Mouse (Mus musculus): ENCODE data around the gene Immp2l.

Immp2l gene

DNA sequence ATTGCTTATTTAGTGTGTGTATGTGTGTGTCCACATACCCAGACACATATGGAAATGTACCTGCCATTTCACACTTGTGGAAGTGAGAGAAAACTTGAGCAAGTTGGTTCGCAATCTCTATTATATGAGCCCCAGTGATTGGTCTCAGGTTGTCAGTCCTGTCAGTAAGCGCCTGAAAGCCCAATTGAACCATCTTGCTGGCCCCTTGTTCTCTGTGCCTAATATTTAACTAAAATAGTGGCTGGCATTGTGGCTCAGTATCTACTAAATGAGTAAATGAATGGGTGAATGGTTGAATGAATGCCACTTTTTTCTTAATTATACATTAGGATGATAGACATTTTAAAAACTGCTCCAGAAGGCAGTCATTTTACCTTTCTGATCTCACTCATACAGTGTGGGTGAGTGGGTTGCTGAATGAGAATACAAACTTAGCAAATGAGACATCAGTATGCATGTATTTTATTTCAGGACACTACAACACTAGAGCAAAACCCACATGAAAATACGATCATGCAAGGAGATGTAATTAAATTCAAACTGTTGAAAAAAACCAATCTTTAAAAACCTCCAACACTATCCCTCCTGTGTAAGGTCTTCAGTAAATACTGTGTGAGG is 444.6 kb downstream of the Immp2l start:
- no peak for DNase-seq

DNA sequence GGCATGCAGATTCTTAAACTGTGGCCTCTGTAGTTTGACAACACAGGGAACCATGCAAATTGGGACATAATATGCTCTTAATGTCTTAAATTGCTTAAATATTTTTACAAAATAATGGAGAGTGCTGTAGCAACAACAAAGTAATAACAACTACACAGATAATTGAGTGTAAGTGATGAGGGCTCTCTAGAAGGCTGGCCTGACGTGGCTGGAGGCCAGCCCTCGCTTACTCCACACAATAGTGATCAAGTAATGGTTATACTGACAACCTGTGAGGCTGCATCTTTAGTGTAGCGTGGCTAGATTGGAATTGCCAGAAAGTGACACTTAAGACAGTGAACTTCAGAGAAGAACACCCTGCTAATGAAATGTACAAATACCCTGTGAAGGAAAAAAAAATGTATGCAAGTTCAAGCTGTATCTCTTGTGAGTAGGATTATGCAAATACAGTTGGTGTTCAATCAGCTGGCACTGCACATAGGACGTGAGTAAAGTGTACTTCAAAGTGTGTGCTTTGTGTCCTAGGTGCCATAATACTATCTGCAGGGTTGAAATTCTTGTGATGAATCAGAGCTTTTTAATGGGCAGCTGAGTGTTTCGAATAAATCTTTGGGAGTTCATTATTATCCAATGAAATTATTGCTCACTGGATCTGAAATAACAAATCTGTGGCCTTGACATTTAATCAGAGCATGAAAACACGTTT is 445.4 kb downstream of the Immp2l start:
- DNase-seq, result no peak

DNA sequence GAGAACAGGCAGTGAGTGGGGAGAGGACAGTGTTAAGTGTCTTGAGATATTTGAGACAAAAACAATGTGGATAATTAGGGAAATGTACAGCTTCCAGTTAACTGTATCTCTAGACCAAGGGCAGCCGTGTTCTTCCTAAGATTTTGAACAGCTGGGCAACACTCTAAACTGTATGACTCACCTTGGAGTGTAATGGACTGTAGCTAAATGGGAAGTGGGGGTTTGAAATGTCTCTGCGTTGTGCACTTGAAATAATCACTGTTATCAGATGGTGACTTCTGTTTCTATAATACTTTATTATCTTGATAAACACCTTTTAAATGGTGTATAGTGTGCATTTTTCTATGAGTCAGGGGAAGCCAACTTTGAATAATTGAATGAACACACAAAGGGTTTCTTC is 457.6 kb downstream of the Immp2l start:
- no peak for DNase-seq

DNA sequence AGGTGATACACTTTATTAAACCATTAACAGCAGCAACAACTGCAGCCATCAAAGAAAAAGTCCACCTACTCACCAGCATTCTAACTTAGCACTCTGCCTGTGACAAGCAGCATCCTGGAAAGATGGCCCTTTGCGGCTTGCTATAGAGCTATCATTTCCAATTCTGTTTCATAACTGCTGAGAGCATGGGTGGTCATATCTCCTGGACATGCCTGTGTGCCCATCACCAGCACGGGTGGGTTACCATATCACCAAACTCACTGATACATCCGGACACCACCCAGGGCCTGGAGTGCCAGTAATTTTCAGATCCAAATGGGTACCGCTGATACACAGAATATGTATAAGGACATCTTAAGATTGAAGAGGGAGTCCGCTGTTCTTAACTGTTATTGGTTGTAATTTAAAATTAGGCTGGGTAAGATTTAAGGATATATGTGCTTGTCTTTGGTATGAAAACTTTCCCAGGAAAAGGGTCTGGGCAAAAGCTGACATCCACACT is 459.3 kb downstream of the Immp2l start:
- DNase-seq, result no peak

DNA sequence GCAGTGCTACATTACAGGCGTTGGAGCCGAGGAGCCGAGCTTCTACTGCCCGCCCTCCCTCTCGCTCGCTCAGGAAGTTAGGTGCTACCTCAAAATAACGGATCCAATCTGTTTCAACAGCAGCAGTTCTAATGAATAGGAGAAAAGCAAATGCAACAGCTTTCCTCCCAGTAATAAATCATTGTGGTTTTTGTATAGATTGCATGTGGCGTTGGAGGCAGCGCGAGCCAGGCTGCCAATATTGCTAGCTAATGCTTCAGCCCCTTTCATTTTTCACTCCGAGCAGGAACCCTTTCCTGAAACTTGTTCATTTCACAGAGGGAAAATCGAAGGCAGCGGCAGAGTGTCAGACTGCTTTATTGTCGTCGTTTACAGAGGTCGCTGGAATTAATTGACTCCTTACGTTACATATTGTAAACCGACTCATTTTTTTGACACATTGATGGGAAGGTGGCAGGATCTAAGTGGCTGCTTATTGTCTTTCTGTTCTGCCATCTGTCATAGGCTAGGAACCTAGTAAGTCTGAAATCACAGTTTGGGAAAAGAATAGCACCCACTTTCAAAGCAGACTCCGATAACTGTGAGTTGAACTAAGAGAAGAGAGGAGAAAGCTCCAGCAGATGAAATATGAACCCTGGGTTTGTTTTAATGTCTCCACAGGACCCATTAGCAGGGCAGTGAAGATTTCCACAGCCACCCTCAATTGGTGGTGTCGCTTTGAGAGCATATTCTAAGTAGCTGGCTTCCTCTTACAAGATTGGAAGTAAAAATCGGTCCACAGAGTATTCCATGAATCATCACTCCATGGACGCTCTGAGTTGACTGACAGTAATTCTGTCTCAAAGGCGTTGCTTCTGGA is 459.9 kb downstream of the Immp2l start:
- DNase-seq, result no peak

DNA sequence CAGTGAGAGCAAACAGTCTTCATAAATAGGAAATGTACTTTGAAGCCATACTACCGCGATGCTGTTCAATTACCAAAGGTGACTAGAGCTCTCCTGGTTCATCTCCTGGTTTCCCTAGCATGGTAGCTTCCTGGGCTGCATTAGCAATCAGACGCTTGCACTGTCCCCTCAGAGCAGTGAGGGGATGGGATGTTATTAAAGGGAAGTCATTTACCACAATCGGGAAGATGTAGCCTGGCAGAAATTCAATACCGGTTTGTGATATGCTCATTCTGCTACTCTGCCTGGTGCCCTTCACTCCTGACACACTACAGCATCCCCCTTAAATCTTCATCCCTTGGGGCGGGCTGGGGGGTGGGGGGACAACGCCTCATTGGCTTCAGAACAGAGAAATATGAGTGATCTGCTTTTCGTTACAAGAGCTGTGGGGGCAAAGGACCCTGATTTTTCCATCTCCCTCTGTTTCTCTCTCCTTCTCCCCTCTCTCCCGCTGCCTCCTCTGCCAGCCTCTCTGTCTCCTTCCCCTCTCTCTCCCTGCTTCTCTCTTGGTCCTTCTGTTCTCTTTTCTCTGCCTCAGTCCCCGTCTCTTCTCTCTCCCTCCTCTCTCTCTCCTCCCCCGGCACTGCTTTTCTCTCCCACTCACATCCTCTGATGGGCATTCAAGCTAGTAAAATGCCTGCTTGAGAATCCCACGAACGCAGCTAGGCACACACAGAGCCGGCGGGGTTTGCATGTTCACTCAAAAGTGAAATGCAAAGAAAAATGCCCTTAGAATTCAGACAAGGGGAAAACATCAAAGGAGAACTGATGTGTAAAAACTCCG is 461.0 kb downstream of the Immp2l start:
- no peak for DNase-seq

DNA sequence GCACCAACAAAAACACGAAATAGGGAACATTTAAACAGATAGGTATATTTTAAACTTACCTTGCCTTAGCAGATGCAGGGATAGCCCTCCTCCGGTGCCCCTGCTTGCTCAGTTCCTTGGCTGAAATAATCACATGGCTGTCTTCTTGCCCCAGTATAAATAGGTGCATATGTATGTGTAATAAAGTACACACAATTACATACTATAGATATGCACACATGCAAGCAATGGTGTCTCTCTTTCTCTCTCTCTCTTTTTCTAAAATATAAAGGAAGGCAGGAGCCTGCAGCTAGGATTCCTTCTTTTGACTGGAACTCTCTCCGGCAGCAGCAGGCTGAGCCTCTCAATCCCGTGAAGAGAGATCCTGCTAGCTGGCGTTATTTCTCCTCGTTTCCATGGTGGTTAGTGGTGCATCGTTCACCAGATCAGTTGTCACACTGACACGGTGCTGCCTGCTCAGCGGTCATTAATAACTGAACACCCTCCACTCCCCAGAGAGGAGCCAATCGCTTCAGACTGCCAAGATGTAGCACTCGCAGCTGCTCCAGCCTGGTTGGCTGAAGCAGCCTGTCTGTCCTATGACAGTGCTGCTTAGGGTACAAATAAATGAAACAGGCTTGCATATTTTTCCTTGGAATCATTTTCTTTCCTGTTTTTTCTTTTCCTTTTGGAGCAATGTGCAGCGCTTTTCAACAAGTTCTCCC is 461.8 kb downstream of the Immp2l start:
- DNase-seq, result peak; percentile 24 to 61

DNA sequence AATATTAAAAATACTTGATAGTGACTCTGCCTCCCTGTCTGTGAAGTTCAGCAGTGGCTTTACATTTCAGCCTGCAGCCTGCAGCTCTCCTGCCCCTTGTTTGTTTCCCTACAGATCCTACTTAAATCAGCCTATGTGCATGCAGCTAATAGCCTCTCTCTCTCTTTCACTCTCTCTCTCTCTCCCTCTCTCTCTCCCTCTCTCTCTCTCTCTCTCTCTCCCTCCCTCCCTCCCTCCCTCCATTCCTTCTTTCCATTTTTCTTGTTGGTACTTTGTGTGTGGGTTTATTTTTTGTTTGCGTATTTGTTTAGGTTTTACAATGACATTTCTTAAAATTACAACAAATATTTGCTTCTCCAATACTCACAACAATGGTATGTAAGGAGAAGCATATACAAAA is 462.4 kb downstream of the Immp2l start, which contains the start of gene Lrrn3:
TSS of gene Lrrn3 (minus strand) at position 101 of the 400 bp plus-strand sequence.
- no peak for DNase-seq

DNA sequence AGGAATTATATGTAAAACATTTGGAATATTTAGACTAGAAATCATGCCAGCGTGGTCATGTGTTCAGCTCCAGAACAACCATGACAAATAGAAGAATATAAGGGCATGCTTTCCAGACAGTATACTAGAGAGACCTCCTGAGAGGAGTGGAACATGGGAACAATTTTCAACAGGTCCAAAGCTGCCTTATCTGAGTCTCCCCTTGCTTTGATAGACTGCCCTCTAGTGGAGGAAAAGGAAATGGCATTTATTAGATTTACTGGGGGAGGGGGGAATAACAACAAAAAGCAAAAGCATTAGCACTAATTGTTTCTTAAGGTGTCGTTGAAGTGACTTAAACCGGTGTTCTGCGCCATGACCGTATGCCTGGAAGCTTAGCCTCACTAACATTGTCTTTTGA is 463.1 kb downstream of the Immp2l start:
- DNase-seq, result no peak

DNA sequence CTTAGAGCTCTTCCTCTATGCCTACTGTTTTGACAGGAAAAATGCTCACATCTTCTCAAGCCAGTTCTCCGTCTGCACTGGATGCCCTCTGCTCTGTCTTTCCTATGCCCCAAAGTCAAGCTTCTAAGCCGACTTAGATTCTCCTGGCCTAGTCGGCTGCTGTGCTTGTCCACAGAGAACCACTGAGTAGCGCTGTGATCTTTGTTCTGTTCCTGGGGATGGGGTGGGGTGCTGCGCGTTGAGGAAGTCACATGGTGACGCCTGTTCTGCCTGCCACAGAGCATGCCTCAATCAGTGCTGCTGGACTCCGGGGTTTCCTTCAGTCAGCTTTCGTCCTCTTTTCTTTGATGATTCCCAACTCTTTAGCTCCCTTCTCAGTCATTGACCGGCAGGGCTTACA is 470.7 kb downstream of the Immp2l start:
- peak in 1 of 2 experiments; percentile 27 for DNase-seq

DNA sequence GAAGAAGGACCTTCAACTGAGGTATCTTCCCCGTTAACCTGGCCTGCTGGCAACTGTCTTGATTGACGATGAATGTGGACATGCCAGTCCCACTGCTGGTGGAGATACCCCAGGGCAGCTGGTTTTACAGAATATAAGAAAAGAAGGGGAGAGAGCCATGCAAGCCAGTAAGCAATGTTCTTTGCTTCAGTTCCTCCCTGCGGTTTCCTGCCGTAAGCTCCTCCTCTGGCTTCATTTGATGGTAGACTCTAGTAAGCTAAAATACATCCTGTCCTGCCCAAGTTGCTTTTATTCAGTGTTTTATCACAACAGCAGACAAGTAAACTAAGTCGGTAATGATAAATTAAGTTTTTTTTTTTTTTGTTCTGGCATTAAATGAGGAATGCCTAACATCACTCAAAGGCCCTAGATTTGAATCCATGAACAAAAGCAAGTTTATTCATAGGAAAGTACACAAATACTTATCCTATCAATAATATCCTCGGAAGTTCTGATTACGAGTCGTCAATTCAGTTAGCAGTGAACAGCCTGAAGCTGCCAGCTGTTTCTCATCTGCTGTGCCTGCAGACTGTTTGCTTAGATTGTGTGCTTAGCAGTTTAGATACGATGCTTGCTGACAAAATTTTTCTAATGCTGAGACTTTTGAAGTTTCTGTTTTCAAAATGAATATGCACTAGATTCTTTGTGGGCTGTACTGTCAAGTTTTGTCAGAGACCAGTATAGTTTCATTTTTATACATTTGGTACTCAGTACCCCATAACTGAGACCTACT is 476.3 kb downstream of the Immp2l start:
- no peak for DNase-seq

DNA sequence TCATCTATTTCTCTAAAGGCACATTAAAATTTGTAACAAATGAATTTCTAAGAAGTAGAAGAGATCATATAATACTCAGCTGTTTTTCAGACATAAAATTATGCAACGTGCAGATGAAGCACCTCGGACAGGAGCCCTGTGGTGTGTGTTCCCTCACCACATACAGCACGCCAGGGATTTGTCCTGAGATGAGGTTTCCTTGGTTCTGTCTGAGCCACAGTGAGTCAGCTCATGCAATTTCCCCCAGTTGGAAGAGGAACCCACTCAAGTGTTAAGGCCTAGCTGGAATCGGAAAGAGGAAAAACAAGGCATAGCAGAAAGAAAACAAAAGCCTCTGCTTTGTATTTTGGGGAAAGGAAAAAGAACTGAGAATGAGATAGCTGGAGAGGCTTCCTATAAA is 484.7 kb downstream of the Immp2l start:
- DNase-seq, result no peak

DNA sequence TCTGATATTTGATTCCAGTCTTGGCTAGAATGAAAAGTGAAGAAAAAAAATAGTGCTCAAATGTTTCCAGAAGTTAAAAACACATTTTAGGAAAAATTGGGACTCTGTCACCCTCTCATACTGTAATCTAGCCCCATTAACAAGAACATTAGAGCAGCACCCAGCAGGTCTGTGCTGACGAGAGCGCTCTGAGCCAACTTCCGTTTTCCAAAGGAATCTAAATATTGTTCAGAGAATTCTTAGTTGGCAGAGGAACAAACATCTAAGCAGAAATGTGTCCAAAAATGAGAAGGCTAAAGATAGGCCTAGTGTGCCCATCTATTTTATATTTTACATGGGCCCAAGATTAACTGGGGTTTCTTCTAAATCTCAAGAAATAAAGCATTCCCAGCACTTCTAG is 486.7 kb downstream of the Immp2l start:
- no peak for DNase-seq

DNA sequence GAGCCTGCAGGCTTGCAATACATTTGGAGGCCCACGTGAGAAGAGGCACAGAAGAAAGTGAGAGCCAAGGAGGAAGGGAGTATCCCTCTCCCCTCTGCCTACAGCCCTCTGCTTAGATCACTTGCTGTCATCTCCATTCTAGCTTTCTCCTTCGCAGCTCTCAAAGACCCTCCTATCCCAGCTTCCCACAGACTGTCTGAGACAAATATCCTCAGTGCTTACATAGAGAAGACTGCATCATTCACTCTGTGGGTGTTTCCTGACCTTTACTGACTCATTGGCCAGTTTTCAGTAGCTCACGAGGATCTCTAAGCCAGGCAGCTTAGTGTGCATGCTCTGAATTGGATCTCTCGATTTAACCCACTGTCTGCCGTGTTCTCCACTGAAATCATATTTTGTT is 495.0 kb downstream of the Immp2l start:
- no peak for DNase-seq

DNA sequence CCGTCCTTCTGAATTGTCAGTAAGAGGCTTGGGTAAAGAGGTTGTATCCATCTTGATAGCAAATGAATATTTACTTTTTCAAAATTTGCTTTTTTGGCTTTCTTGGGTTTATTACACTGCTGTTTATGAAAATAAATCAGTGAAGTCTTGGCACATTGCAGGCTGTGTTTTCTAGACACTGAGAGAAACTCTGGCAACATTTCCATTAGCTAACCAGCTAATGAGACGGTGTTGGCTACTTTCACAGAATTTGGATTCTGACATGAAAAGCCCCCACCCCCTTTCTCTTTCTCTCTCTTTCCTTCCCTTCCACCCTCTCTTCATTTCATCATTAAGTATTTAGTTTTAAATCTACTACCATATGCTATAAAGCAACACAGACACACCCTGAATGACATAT is 496.4 kb downstream of the Immp2l start:
- DNase-seq, result no peak

DNA sequence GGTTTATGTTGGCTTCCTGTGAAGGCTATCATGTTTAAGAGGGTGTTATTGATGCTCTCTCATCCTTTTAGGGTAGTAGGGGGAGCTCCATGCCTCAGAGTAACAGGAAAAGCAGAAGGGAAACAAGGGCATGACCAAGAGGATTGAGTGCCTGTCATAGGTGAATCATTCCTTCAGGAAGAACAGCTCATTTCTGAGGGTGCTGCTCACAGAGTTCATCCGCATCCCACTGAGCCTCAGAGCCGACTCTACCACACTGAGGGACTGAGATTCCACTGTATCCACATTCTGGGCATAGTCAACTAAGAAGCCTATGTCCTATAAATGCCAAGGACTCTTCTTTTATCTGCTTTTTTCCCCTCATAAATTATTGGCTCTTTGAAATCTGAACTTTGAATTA is 497.8 kb downstream of the Immp2l start:
- no peak for DNase-seq

DNA sequence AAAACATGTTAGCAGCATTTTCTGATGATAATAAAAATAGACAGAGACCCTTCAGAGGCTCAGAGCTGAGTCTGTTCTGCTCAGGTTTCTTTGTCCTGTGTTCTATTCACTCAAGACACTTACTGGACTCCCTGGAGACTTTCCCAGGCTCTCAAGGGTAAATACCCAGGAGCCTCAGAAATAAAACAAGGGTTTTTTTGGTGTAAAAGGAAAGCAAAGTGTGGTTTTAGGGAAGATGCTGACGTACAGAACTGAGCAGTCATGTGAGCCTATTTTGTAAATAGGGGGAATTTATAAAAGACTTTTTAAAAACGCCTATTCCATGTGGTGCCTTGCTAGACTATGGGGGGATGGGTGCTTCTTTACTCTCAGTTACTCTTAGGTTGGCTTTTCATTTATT is 502.8 kb downstream of the Immp2l start:
- DNase-seq, result no peak

DNA sequence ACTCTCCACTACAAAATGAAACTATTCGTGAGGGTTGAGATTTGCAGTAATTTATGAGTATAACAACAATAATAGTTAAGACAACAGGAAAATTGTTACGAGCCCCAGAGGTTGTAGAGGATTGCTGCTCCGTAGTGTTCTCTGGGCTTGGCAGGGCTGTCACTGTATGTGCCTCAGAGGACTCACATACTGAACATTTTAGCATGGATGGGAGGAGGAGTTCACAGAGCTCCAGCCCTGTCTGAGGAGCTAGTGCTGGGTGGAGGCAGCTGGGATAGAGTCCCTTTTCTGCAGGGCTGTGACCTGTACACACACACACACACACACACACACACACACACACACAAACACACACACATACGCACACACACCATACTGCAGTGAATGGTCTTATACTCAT is 504.5 kb downstream of the Immp2l start:
- no peak for DNase-seq

DNA sequence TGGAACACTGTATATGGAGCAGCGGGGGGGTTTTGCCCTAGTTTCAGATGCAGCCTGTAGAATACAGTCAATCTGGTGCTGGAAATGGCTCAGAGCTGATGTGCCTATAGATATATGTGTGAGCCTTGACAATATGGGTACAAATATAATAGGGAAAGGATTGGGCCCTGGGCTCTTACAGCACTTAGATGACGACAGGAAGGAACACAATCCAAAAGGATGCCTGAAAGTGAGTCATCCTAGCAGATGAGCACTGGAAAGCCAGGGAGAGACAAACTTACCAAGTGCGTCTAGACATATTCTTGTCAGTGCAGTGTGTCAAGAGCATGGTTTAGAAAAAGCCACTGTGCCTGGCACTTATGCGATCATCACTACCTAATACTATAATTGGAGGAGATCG is 516.1 kb downstream of the Immp2l start:
- no peak for DNase-seq

DNA sequence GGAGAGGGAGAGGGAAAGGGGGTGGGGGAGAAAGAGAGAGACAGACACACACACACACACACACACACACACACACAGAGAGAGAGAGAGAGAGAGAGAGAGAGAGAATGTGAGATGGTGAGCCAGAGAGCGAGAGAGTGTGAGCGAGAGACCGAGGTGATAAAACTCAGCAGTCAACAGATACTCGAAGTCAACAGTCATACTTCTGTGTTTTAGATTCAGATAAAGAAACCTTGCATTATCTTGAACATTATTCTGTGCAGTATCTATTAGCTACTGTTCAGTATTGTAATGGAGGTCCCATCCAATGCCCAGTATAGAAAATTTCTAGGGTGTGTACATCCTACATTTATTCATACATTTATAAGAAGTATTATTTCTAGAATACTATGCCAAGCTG is 527.7 kb downstream of the Immp2l start:
- no peak for DNase-seq

DNA sequence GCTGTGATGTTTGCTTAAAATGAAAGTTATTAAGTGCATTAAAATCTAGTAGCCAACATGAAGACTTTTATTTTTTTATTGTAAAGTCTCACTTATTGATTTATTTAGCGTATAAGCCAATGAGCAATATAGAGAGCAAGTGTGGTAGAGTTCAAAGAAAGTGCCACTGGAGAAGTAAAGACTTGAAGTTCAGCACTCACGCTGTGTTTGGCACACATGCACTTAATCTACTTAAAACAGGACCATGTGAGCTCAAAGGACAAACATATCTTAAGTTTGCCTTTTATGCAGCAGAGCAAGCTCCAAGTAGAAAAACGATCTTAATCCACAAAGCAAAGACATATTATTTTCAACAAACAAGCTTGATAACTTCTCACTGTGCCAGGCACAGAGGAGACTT is 533.9 kb downstream of the Immp2l start:
- DNase-seq, result no peak
